Mouse (Mus musculus) liver, adult 2 months (tissue): ENCODE measurements around the gene Bptf.

Experiments
- CTCF ChIP-seq: fragments of 200-500 bp; IDR thresholded peaks from 2 replicates; pipeline ENCODE4 v1.5.1; 2011; ENCODE audit warnings: low read depth, low read length, control low read depth
- POLR2A ChIP-seq: fragments of 200-500 bp; IDR thresholded peaks from 2 replicates; pipeline ENCODE4 v1.6.1; 2011; ENCODE audit warnings: low read length, control low read depth; ENCODE audit not compliant: insufficient read depth; ENCODE audit errors: extremely low read depth

DNA sequence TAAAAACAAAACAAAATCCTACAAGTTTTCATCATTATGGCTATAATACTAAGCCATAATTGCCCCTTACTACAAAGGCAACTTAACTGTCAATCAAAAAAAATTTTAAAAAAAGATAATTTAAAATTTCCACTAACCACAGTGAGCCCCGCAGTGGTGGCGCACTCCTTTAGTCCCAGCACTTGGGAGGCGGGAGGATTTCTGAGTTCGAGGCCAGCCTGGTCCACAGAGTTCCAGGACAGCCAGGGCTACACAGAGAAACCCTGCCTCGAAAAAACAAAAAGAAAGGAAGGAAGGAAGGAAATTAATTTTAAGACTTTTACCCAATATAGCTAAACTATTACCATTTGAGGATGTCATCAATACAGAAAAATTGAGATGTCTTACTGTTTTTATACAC, 134.0 kb downstream of the Bptf start:
- no peak for TF ChIP-seq POLR2A
- no peak for TF ChIP-seq CTCF
